Mouse (Mus musculus): Measurements from ENCODE around the gene Fbxl17.

Gene Fbxl17

GRCm38 (mm10) chr17:63025238-63025637 lies 474.6 kb downstream of the Fbxl17 start:
- no peak for DNase-seq

GRCm38 (mm10) chr17:63017605-63018167 lies 482.1 kb downstream of the Fbxl17 start:
- no peak for DNase-seq

GRCm38 (mm10) chr17:63012571-63012923 lies 487.3 kb downstream of the Fbxl17 start:
- no peak for DNase-seq

- DNase-seq, result peak; percentile 65
Measured at GRCm38 (mm10) chr17:63011893-63012570, 487.8 kb downstream of the Fbxl17 start.

- DNase-seq, result peak; percentile 19
Measured at GRCm38 (mm10) chr17:63010830-63011229, 489.0 kb downstream of the Fbxl17 start.

GRCm38 (mm10) chr17:63008788-63009187 lies 491.0 kb downstream of the Fbxl17 start:
- no peak for DNase-seq

GRCm38 (mm10) chr17:63008277-63008676 lies 491.5 kb downstream of the Fbxl17 start:
- DNase-seq, result no peak

GRCm38 (mm10) chr17:63007876-63008275 lies 491.9 kb downstream of the Fbxl17 start:
- no peak for DNase-seq

All from lung, postnatal 36 days (tissue).